Mouse (Mus musculus) midbrain, embryonic 11.5 days (tissue): ENCODE measurements at regions not wholly inside any gene's neighbourhood (a gene's known extent, or its start where the extent isn't known, plus 50 kb on each side); places are given as distances from the start of the nearest gene placed in this dataset.

Experiments
- ATAC-seq: fragments of 200-750 bp; cut with Nextera tagmentation; 2 replicates; pipeline ENCODE4 v1.8.0; 2017; ENCODE audit warnings: moderate TSS enrichment, moderate library complexity; ENCODE audit not compliant: low FRiP score
- DNase-seq: peaks from one replicate; pipeline ENCODE4 v3.0.0; 2015; ENCODE audit warnings: low spot score; ENCODE audit errors: missing footprints
- H3K27ac ChIP-seq: fragments of 300-500 bp; sonication (generic); 2 replicates; pipeline ENCODE4 v1.5.1; 2014; ENCODE audit warnings: low read depth, low read length
- H3K27me3 ChIP-seq: fragments of 300-500 bp; sonication (generic); 2 replicates; pipeline ENCODE4 v1.6.1; 2014; ENCODE audit warnings: mild to moderate bottlenecking, low read length, moderate library complexity, mixed read lengths; ENCODE audit not compliant: control insufficient read depth, insufficient read depth
- H3K36me3 ChIP-seq: fragments of 300-500 bp; sonication (generic); 2 replicates; pipeline ENCODE4 v1.6.1; 2014; ENCODE audit warnings: mild to moderate bottlenecking, low read length, moderate library complexity, mixed read lengths; ENCODE audit not compliant: control insufficient read depth, insufficient read depth
- H3K4me1 ChIP-seq: fragments of 300-500 bp; sonication (generic); 2 replicates; pipeline ENCODE4 v1.6.1; 2014; ENCODE audit warnings: low read length; ENCODE audit not compliant: control insufficient read depth, insufficient read depth
- H3K4me2 ChIP-seq: fragments of 300-500 bp; sonication (generic); 2 replicates; pipeline ENCODE4 v1.6.1; 2014; ENCODE audit warnings: mild to moderate bottlenecking, moderate library complexity
- H3K4me3 ChIP-seq: fragments of 300-500 bp; sonication (generic); 2 replicates; pipeline ENCODE4 v1.5.1; 2014; ENCODE audit warnings: low read depth, low read length
- H3K9ac ChIP-seq: fragments of 300-500 bp; sonication (generic); 2 replicates; pipeline ENCODE4 v1.6.1; 2014; ENCODE audit warnings: low read length
- H3K9me3 ChIP-seq: fragments of 300-500 bp; sonication (generic); 2 replicates; pipeline ENCODE4 v1.6.1; 2016; ENCODE audit warnings: low read length; ENCODE audit not compliant: control insufficient read depth
- WGBS: fragments of 180-500 bp; shearing (Covaris S2); extraction: QIAGEN DNeasy Blood & Tissue Kit; methylation state at CpG from one replicate; pipeline ENCODE4 v1.1.7; 2014; 5-methylcytosine and 5-hydroxymethylcytosine counted together

GRCm38 (mm10) chr11:114184970-114185882, 118.4 kb upstream of the Sdk2 start:
- H3K27ac ChIP-seq: no peak overlapping the region
- 52% methylated on average over 17 of the region's 18 CpGs for WGBS
- no peak overlapping the region for H3K9ac ChIP-seq
- H3K4me2 ChIP-seq: no peak overlapping the region
- H3K36me3 ChIP-seq: no peaks in the 10 kb centered on the region
- DNase-seq (peak; percentile 92), ATAC-seq (peak; percentile 70)
- no peaks in the 10 kb centered on the region for H3K9me3 ChIP-seq
- no peaks in the 10 kb centered on the region for H3K27me3 ChIP-seq
- H3K4me3 ChIP-seq: no peak overlapping the region
- H3K4me1 ChIP-seq: no peaks in the 10 kb centered on the region

- no peak overlapping the region for H3K4me3 ChIP-seq
- H3K9ac ChIP-seq: no peak overlapping the region
- 77% methylated on average over 5 of the region's 5 CpGs for WGBS
- no peak for ATAC-seq
- H3K27me3 ChIP-seq: no peaks in the 10 kb centered on the region
- H3K4me1 ChIP-seq: no peaks in the 10 kb centered on the region
- no peaks in the 10 kb centered on the region for H3K36me3 ChIP-seq
- no peak overlapping the region for H3K4me2 ChIP-seq
- no peaks in the 10 kb centered on the region for H3K9me3 ChIP-seq
- DNase-seq: no peak
- H3K27ac ChIP-seq: no peak overlapping the region
Observed at GRCm38 (mm10) chr11:114184431-114184830, 117.6 kb upstream of the Sdk2 start.

DNA sequence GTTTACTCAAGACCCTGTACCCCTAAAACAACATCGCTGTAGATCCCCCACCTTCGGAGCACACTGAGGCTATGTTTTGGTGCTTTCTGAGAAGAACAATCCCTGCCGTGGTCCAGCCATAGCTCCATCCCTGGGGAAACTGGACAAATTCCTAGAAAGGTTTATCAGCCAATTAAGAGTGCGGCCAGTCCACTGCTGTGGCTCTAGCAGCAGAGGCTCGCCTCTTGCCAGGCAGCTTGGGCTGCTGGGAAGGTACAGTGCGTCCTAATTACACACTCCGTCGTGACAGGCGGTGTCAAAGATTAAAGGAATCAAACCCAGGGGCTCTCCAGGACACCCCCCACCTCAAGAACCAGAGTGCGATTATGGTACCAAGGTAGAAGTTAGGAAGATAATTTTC, 116.4 kb upstream of the Sdk2 start:
- H3K36me3 ChIP-seq: no peaks in the 10 kb centered on the region
- no peaks in the 10 kb centered on the region for H3K27me3 ChIP-seq
- no peak overlapping the region for H3K9ac ChIP-seq
- H3K4me1 ChIP-seq: peaks cover 6% of the 10 kb centered on the region; the same call in 1 of the 2 replicates
- no peaks in the 10 kb centered on the region for H3K9me3 ChIP-seq
- H3K4me2 ChIP-seq: no peak overlapping the region
- 83% methylated on average over 10 of the region's 10 CpGs for WGBS
- ATAC-seq (no peak), DNase-seq (no peak)
- H3K27ac ChIP-seq: no peak overlapping the region
- no peak overlapping the region for H3K4me3 ChIP-seq

- no peak overlapping the region for H3K4me2 ChIP-seq
- no peaks in the 10 kb centered on the region for H3K9me3 ChIP-seq
- H3K4me3 ChIP-seq: no peak overlapping the region
- H3K4me1 ChIP-seq: peaks cover 15% of the 10 kb centered on the region
- H3K36me3 ChIP-seq: no peaks in the 10 kb centered on the region
- WGBS: 62% methylated on average over 6 of the region's 6 CpGs
- H3K27me3 ChIP-seq: no peaks in the 10 kb centered on the region
- H3K9ac ChIP-seq: no peak overlapping the region
- DNase-seq (no peak), ATAC-seq (no peak)
- H3K27ac ChIP-seq: no peak overlapping the region
Observed at GRCm38 (mm10) chr11:114178746-114179472, 112.1 kb upstream of the Sdk2 start.

DNA sequence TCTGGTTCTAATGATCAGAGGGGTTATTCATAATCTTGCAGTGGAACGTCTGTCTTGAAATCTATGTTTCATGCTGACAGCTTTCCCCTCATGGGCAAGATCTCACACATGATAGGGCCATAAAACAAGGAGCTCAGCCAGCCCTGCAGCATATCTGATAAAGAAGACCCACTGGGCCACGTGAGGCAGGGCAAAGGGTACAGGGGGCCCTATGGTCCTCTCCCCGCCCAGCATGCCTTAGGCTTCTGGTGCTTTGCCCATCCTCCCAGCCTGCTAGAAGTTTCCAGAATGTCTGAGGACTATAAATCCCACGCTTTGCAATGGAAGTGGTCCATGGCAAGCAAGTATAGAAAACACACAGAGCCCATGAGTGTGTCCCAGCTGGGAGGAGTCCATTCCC, 110.9 kb upstream of the Sdk2 start:
- no peaks in the 10 kb centered on the region for H3K36me3 ChIP-seq
- DNase-seq: no peak
- no peaks in the 10 kb centered on the region for H3K9me3 ChIP-seq
- no peak overlapping the region for H3K9ac ChIP-seq
- no peak for ATAC-seq
- H3K4me3 ChIP-seq: no peak overlapping the region
- no peaks in the 10 kb centered on the region for H3K27me3 ChIP-seq
- no peak overlapping the region for H3K27ac ChIP-seq
- peaks cover 15% of the 10 kb centered on the region for H3K4me1 ChIP-seq
- WGBS: 57% methylated on average over 4 of the region's 4 CpGs
- no peak overlapping the region for H3K4me2 ChIP-seq

DNA sequence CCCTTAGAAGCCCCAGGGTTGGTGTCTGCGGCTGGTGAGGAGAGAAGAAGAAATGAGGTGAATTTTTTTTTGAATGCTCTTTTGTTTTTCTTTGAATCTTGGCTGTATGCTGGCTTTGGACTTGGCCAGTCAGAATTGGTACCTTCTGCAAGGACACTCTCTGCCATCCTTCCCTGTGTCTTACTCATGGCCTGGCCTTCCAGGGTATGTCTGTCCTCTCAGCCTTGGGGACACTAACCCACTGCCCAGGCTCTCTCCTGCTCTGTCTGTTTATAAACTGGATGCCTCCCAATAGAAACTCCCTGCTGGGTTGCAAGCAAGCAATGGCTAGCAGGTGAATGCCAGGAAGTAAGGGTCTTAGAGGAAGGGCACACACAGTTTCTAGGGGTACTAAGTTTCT, 110.4 kb upstream of the Sdk2 start:
- no peak overlapping the region for H3K4me3 ChIP-seq
- no peak overlapping the region for H3K27ac ChIP-seq
- 73% methylated on average over 1 of the region's 1 CpGs for WGBS
- ATAC-seq (no peak), DNase-seq (no peak)
- peaks cover 15% of the 10 kb centered on the region for H3K4me1 ChIP-seq
- no peak overlapping the region for H3K9ac ChIP-seq
- no peak overlapping the region for H3K4me2 ChIP-seq
- no peaks in the 10 kb centered on the region for H3K36me3 ChIP-seq
- H3K27me3 ChIP-seq: no peaks in the 10 kb centered on the region
- no peaks in the 10 kb centered on the region for H3K9me3 ChIP-seq

DNA sequence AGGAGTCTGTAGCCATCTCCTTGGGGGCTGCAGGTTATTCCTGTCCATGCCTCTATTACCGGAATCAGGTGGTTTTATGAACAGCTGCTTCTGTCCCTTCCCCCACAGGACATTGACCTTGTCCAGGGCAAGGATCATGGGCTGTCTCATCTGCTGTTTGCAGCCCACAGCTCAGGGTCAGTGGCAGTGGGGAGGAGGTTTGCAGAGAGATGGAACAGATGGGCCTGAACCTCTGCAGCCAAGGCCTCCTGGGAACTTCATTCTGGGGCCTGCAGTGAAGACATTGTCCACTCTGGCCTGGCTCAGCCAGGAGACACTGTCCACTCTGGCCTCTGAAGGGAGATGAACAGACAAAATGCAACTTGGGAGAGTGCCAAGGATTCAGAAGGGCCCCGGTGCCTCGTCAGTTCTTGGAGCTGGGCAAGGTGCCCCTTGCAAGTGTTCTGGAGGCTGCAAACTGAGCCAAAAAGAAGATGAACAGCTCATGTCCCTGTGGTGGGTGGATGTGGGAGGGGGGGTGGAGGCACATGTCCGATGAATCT, 109.9 kb upstream of the Sdk2 start:
- Histone ChIP-seq H3K4me3 (no peak overlapping the region), H3K36me3 (no peaks in the 10 kb centered on the region), H3K27me3 (no peaks in the 10 kb centered on the region), H3K4me2 (no peak overlapping the region), H3K27ac (no peak overlapping the region), H3K4me1 (peaks cover 15% of the 10 kb centered on the region), H3K9ac (no peak overlapping the region), H3K9me3 (no peaks in the 10 kb centered on the region)
- DNase-seq (no peak), ATAC-seq (no peak)
- WGBS: 71% methylated on average over 4 of the region's 4 CpGs

- H3K9ac ChIP-seq: no peak overlapping the region
- no peaks in the 10 kb centered on the region for H3K36me3 ChIP-seq
- no peak overlapping the region for H3K4me3 ChIP-seq
- no peak overlapping the region for H3K27ac ChIP-seq
- no peaks in the 10 kb centered on the region for H3K27me3 ChIP-seq
- H3K4me2 ChIP-seq: no peak overlapping the region
- DNase-seq: no peak
- ATAC-seq: no peak
- H3K9me3 ChIP-seq: no peaks in the 10 kb centered on the region
- peaks cover 15% of the 10 kb centered on the region for H3K4me1 ChIP-seq
- 36% methylated on average over 23 of the region's 23 CpGs for WGBS
Observed at GRCm38 (mm10) chr11:114175437-114176131, 108.7 kb upstream of the Sdk2 start.
